Mouse (Mus musculus) embryonic facial prominence, embryonic 10.5 days (tissue): Measurements from ENCODE around the gene Acox2. TPM values are rescaled to one million over a fixed set of nuclear protein-coding genes. Genes with fewer than 3 reads are reported as not detected.

Experiments
- DNase-seq: peaks from one replicate; pipeline ENCODE4 v3.0.0-alpha.2; 2017; ENCODE audit warnings: low spot score
- H3K27ac ChIP-seq: fragments of 300-500 bp; sonication (generic); replicated peaks from 2 replicates; pipeline ENCODE4 v1.5.1; 2016; ENCODE audit warnings: mild to moderate bottlenecking
- H3K27me3 ChIP-seq: fragments of 300-500 bp; sonication (generic); replicated peaks from 2 replicates; pipeline ENCODE4 v1.6.1; 2016; ENCODE audit warnings: low read depth, mild to moderate bottlenecking; ENCODE audit not compliant: poor library complexity, severe bottlenecking
- H3K36me3 ChIP-seq: fragments of 300-500 bp; sonication (generic); replicated peaks from 2 replicates; pipeline ENCODE4 v1.6.1; 2016; ENCODE audit warnings: mild to moderate bottlenecking, moderate library complexity
- H3K4me1 ChIP-seq: fragments of 300-500 bp; sonication (generic); 2 replicates; pipeline ENCODE4 v1.6.1; 2016
- H3K4me3 ChIP-seq: fragments of 300-500 bp; sonication (generic); 2 replicates; pipeline ENCODE4 v1.5.1; 2016; ENCODE audit warnings: mild to moderate bottlenecking, moderate library complexity
- H3K9me3 ChIP-seq: fragments of 300-500 bp; sonication (generic); 2 replicates; pipeline ENCODE4 v1.6.1; 2016; ENCODE audit warnings: mild to moderate bottlenecking
- WGBS: fragments of 180-500 bp; shearing (Covaris S2); methylation state at CpG from one replicate; pipeline ENCODE4 v1.1.7; 2016; 5-methylcytosine and 5-hydroxymethylcytosine counted together
- polyA plus RNA-seq: library from polyadenylated mRNA; unstranded; fragments of >200 nt; fragmentation: Nextera tagmentation; extraction: Ambion mirVana; gene quantifications from 2 replicates; pipeline ENCODE4 v1.2.1, GENCODE M21; 2016

The Acox2 gene
- polyA plus RNA-seq, 1 experiment from 2014 or later: not detected

- WGBS: 64% methylated on average over 11 of the region's 11 CpGs
- Histone ChIP-seq H3K9me3 (no peaks in the 10 kb centered on the region), H3K4me1 (peaks cover 34% of the 10 kb centered on the region), H3K4me3 (no peak overlapping the region), H3K27me3 (peaks cover 24% of the 10 kb centered on the region), H3K36me3 (peaks cover 13% of the 10 kb centered on the region), H3K27ac (no peak overlapping the region)
- no peak for DNase-seq
Observed at GRCm38 (mm10) chr14:8219876-8220275, 39.3 kb downstream of the Acox2 start.

GRCm38 (mm10) chr14:8218730-8219380, 40.3 kb downstream of the Acox2 start:
- WGBS: 15% methylated on average over 10 of the region's 10 CpGs
- Histone ChIP-seq H3K9me3 (no peaks in the 10 kb centered on the region), H3K27me3 (peaks cover 27% of the 10 kb centered on the region), H3K27ac (no peak overlapping the region; the same call in 1 of the 2 replicates), H3K36me3 (peaks cover 13% of the 10 kb centered on the region), H3K4me1 (peaks cover 38% of the 10 kb centered on the region), H3K4me3 (0 out of 2 replicates have a peak overlapping the region, but pooled peaks have one; percentile 16)
- DNase-seq: peak; percentile 40

DNA sequence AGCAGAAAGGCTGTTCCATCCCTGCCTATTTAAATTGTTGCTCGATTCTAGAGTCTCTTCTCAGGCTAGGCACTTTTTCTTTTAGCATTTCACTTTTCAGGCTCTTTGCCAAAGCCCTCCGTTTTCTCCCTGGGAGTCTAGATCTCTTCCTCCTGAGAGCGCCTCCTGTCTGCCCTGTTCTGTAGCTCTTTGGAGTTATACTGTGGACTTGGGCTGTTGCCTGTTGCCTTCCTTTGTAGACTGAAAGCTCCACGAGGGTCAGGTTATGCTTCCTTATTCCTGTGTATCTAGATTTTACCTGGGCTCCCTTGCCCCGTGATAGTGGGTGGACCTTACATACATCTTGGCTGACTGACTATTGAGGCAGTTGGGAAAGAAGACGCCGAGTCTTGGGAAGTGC, 40.9 kb downstream of the Acox2 start:
- DNase-seq: no peak
- 45% methylated on average over 7 of the region's 7 CpGs for WGBS
- Histone ChIP-seq H3K4me1 (peaks cover 38% of the 10 kb centered on the region), H3K27me3 (peaks cover 27% of the 10 kb centered on the region), H3K4me3 (no peak overlapping the region), H3K36me3 (peaks cover 10% of the 10 kb centered on the region), H3K9me3 (no peaks in the 10 kb centered on the region), H3K27ac (no peak overlapping the region)

- Histone ChIP-seq H3K9me3 (no peaks in the 10 kb centered on the region), H3K27me3 (peaks cover 27% of the 10 kb centered on the region), H3K4me3 (no peak overlapping the region), H3K4me1 (peaks cover 38% of the 10 kb centered on the region), H3K36me3 (no peaks in the 10 kb centered on the region), H3K27ac (no peak overlapping the region)
- DNase-seq: no peak
- 71% methylated on average over 5 of the region's 5 CpGs for WGBS
Observed at GRCm38 (mm10) chr14:8216100-8216499, 43.1 kb downstream of the Acox2 start.

DNA sequence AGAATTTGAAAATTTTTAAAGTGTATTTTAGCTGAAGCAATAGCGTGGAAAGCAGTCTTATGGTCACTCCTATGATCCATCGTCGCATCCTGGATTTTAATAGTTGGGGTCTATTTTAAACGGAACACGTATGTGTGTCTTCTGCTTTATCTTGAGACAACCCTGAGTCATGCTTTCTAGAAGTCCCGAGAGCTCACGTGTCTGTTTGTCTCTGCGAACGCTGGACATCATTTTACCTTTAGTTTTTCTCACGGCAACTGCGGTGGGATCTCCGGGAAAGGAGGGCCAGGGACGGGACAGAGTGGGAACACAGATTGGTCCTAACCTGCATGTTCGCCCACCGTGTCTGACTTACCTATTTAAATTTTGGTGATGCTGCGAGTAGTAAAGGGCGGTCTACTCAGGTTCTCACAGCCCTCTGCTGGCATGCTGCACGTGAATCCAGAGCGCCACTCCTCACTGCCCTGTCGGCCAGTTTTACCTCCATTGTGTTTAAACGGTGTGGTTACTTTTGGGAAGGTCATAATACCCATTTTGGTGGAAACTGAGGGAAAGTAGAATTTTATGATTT, 43.9 kb downstream of the Acox2 start:
- H3K4me3 ChIP-seq: peak overlapping the region; percentile 76
- peaks cover 27% of the 10 kb centered on the region for H3K27me3 ChIP-seq
- H3K9me3 ChIP-seq: no peaks in the 10 kb centered on the region
- no peak overlapping the region; the same call in 1 of the 2 replicates for H3K27ac ChIP-seq
- DNase-seq: no peak
- 15% methylated on average over 21 of the region's 21 CpGs for WGBS
- peaks cover 38% of the 10 kb centered on the region for H3K4me1 ChIP-seq
- no peaks in the 10 kb centered on the region for H3K36me3 ChIP-seq

- H3K4me1 ChIP-seq: peaks cover 35% of the 10 kb centered on the region
- peak overlapping the region; percentile 92 for H3K27ac ChIP-seq
- no peaks in the 10 kb centered on the region for H3K9me3 ChIP-seq
- peak overlapping the region; percentile 76 for H3K4me3 ChIP-seq
- 2% methylated on average over 63 of the region's 63 CpGs for WGBS
- peaks cover 27% of the 10 kb centered on the region for H3K27me3 ChIP-seq
- no peaks in the 10 kb centered on the region for H3K36me3 ChIP-seq
- peak; percentile 82 for DNase-seq
Observed at GRCm38 (mm10) chr14:8214299-8215207, 44.6 kb downstream of the Acox2 start.

GRCm38 (mm10) chr14:8213803-8214224, 45.3 kb downstream of the Acox2 start, which contains the start of gene Kctd6:
Kctd6 (plus strand) TSS chr14:8214140.
- peak; percentile 100 for DNase-seq
- WGBS: 0% methylated on average over 49 of the region's 49 CpGs
- Histone ChIP-seq H3K4me1 (peaks cover 35% of the 10 kb centered on the region), H3K36me3 (no peaks in the 10 kb centered on the region), H3K27me3 (peaks cover 27% of the 10 kb centered on the region), H3K9me3 (no peaks in the 10 kb centered on the region), H3K27ac (peak within 1 kb of the TSS; percentile 92), H3K4me3 (peak within 1 kb of the TSS; percentile 76)

DNA sequence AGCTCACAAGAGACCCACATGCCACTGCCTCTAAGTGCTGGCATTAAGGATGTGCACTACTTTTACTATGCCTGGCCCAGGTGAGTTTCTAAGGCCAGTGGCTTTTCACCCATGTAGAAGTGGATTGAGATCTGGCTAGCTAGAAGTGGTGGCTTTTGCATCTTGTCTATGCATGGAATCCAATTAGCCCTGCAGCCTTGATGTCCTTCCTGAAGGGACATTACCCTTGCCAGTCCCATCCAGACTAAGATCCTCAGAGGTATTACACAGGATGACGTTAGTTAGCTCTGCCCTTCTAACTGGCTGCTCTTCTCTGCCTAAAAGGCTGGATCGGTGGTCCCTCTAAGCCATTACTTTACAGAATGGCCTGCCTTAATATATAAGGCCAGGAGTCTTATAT, 46.2 kb downstream of the Acox2 start:
- peaks cover 28% of the 10 kb centered on the region for H3K4me1 ChIP-seq
- H3K27ac ChIP-seq: no peak overlapping the region
- no peaks in the 10 kb centered on the region for H3K9me3 ChIP-seq
- WGBS: 78% methylated on average over 2 of the region's 2 CpGs
- no peak overlapping the region for H3K4me3 ChIP-seq
- DNase-seq: no peak
- H3K36me3 ChIP-seq: no peaks in the 10 kb centered on the region
- H3K27me3 ChIP-seq: peaks cover 27% of the 10 kb centered on the region

DNA sequence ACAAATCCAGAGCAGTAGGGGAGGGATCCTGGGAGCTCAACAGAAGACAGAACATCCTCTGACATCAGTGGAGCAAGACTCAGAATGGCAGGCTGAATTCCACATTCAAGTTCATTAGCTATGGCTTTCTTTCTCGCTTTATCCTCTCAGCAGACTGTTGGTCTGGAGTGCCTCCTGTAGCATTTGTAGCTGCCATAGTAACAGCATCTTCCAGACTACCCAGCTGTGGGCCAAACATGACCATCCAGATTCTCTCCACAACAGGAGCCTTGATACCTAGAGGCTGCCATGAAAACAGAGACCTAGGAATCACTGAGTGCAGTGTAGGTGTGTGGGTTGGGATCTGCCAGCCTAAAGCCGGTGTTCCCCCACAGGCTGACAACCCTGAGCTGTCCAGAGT, 49.3 kb downstream of the Acox2 start:
- Histone ChIP-seq H3K4me1 (peaks cover 26% of the 10 kb centered on the region), H3K36me3 (no peaks in the 10 kb centered on the region), H3K9me3 (no peaks in the 10 kb centered on the region), H3K4me3 (no peak overlapping the region), H3K27ac (no peak overlapping the region), H3K27me3 (peaks cover 3% of the 10 kb centered on the region)
- 88% methylated on average over 2 of the region's 2 CpGs for WGBS
- DNase-seq: no peak

DNA sequence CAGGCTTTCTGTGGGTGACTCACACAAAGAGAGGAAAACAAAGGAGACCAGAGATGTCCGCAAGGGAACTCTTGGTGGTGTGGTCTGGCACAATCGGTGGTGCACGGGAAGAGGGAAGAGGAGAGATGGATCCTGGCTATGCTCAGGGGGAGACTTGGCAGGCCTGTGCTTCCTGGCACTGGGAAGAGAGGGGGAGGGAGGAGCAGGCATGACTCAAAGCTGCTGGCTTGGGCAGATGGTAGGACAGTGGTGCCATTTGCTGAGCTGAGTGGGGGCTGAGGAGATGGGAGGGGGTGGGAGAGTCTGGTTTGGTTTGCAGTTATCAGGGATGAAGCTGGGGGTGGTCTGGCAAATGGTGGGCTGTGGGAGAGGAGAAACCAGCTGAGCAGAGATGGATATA, 50.3 kb downstream of the Acox2 start:
- H3K4me3 ChIP-seq: no peak overlapping the region
- no peak for DNase-seq
- H3K4me1 ChIP-seq: peaks cover 21% of the 10 kb centered on the region
- H3K27me3 ChIP-seq: no peaks in the 10 kb centered on the region
- peak overlapping the region; percentile 19; the same call in 1 of the 2 replicates for H3K27ac ChIP-seq
- H3K36me3 ChIP-seq: no peaks in the 10 kb centered on the region
- 86% methylated on average over 3 of the region's 3 CpGs for WGBS
- H3K9me3 ChIP-seq: no peaks in the 10 kb centered on the region

DNA sequence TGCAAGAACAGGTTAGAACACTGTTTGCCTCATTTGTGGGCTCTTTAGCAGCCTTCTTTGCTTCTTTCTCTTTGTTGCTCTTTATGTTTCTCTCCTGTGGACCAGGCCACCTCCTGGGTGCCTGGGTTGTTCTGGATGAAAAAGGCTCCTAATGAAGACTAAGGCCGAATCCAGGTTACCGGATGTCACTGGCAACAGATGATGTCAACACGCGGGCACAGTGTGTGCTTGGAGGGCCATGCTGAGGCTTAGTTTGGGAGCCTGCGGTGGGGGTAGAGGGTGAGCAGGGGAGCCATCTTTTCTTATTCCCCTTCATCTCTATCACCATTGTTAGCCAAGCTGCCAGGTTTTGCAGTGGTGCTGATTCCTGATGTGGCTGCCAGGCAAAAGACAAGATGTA, 51.6 kb downstream of the Acox2 start:
- Histone ChIP-seq H3K36me3 (no peaks in the 10 kb centered on the region), H3K4me1 (peaks cover 21% of the 10 kb centered on the region), H3K4me3 (no peak overlapping the region), H3K27ac (peak overlapping the region; percentile 59; the same call in 1 of the 2 replicates), H3K27me3 (no peaks in the 10 kb centered on the region), H3K9me3 (no peaks in the 10 kb centered on the region)
- no peak for DNase-seq
- 59% methylated on average over 5 of the region's 5 CpGs for WGBS

DNA sequence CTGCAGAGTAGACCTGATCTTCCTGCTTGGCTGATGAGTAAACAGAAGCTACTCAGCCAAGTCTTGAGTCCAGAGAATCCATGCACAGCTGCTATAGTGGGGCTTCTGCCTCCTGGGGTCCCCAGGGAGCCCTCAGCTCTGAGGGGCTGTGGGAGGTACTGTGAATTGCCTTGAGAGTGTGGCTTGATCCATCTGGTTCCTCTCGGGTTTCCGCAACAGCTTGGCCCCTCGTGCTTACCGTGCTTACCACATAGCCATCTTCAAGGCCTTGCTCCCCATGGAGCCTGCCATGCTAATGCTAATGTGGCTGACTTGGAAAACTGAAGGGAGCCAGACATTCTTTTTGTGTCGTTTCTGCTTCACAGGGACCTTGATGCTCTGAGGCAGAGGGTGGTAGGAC, 52.0 kb downstream of the Acox2 start:
- Histone ChIP-seq H3K4me1 (peaks cover 21% of the 10 kb centered on the region), H3K27ac (peak overlapping the region; percentile 59), H3K27me3 (no peaks in the 10 kb centered on the region), H3K9me3 (no peaks in the 10 kb centered on the region), H3K4me3 (no peak overlapping the region), H3K36me3 (no peaks in the 10 kb centered on the region)
- WGBS: 33% methylated on average over 5 of the region's 5 CpGs
- peak; percentile 49 for DNase-seq
